Mouse (Mus musculus): ENCODE data around the gene Apaf1. TPM values are rescaled to one million over a fixed set of nuclear protein-coding genes. Genes with fewer than 3 reads are reported as not detected.

The Apaf1 gene
- total RNA-seq, 2 experiments from 2014 or later, result 1.7 to 2.2 TPM

DNA sequence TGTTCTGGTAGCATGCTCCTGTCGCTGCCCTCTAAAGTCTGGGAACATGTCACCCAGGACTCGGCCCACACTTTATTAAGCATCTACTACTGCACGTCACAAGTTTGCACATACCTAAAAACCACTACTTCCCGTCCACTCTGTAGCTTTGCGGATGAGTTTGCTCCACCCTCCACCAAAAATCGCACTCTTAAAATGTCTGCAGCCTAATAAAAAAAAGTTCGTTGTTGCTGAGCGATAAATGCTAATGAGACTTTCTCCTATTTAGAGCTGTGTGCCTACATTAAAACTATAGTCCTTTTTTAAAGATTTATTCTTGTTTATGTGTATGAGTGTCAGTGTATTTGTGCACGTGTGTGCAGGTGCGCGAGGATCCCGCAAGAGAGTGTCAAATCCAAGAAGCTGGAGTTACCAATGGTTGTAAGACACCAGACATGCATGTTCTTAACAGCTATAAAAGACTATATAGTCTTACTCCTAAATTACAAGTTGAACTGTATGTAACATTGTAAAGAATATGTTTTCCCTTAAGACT is 890 bp upstream of the Apaf1 start:
- no peak for DNase-seq (ENCODE audit: low spot score)

GRCm38 (mm10) chr10:91081959-91082507 is 537 bp downstream of the Apaf1 start:
- no peak for DNase-seq (ENCODE audit: low spot score)

DNA sequence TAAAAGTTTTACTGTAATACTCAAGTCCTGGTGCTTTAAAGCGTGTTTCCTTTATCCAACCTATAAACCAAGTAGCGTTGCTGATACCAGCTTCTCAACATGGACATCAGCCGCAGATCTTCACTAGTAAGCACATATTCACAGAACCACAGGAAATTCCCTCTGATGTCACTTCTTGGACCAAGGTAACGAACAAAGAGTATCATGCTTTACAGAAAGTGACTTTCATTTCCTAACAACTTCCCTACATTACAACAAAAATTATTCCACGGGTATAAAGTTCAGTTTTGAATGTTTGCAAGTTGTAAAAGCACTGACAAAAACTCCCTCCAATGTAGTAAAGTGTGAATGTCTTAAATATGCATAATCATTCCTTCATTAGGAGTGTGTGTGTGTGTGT is 2.0 kb downstream of the Apaf1 start:
- no peak for DNase-seq (ENCODE audit: low spot score)

- no peak for DNase-seq (ENCODE audit: low spot score)
These were observed 5.9 kb downstream of the Apaf1 start for GRCm38 (mm10) chr10:91076667-91077066.

DNA sequence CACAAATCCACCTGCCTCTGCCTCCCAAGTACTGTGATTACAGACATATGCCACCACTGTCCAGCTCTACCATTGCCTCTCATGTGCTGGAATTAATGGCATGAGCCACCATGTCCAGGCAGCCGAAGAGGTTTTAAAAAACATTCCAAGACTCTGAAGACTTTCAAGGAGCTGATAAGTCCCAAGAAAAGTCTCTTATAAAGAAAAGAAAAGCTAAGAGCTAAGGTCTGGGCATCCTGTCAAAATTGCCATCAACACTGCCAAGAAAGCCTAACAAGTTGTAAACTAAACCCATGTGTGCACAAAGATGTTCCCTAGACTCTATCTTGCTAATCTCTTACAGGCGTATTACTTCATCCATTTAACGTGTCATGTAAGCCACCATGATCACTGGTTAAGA is 9.2 kb downstream of the Apaf1 start:
- peak; percentile 39 for DNase-seq (ENCODE audit: low spot score)

DNA sequence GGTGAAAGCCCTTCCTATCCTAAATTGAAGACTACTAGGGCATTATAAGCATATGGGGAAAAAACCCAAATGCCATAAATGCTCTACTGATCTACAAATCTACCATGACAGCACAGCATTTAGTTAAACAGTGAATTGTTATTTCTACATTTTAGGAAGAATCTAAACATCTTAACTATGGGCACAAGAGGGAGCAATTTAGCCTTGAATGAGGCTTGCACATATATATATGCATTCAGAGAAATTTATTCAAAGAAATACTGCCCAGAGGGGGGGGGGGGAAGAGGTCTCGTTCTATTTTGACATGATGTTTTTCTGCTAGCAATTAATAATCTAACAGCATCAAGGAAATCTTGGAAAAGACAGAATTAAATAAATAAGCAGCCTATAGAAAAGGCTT is 10.8 kb downstream of the Apaf1 start:
- DNase-seq (ENCODE audit: low spot score), result no peak

DNA sequence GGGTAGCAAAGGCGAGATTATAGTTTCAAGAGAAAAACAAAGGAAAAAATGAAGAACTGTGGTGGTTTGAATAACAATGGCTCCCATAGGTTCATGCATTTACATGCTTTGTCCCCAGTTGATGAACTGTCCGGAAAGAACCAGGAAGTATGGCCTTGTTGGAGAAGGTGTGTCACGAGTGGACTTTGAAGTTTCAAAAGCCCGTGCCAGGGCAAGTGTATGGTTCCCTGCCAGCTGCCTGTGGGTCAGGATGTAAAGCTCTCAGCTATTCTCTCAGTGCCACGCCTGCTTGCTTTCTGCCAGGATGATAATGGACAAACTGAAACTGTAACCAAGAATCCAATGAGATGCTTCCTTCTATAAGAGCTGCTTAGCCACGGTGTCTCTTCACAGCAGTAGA is 20.2 kb downstream of the Apaf1 start:
- DNase-seq (ENCODE audit: low spot score), result no peak

DNA sequence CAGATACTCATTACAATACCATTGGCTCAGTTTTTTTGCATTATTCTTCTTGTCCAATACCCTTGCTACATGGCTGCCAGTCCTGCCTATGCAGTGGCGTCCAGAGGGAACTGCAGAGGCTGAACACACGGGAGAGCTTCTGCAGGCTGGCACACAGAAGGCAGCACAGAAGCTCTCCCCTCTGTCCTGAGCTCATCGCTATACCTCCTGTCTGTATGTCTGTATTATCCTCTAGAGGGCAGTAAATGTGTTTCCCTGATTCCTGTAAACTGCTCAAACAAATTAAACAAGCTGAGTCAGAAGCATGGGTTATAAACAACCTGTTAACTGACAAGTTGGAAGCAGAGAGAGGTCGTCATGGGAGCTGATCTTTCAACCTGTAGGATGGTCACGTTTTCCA is 21.8 kb downstream of the Apaf1 start:
- no peak for DNase-seq (ENCODE audit: low spot score)

DNA sequence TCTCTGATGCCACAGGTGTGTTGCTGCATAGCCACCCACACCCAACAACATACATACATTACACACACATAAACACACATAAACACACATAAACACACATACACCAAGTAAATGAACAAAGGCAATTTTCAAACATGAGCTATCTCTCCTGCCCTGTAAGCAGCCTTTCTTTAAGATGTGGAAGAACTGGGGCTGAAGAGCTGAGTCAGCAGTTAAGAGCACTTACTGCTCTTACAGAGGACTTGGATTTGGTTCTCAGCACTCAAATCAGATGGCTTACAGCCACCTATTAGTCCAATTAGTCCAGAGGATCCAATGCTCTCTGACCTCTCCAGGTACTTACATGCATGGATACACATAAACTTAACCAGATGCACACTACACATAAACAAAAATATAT is 29.8 kb downstream of the Apaf1 start:
- no peak for DNase-seq (ENCODE audit: low spot score)

GRCm38 (mm10) chr10:91051156-91051555 is 31.4 kb downstream of the Apaf1 start:
- no peak for DNase-seq (ENCODE audit: low spot score)

DNA sequence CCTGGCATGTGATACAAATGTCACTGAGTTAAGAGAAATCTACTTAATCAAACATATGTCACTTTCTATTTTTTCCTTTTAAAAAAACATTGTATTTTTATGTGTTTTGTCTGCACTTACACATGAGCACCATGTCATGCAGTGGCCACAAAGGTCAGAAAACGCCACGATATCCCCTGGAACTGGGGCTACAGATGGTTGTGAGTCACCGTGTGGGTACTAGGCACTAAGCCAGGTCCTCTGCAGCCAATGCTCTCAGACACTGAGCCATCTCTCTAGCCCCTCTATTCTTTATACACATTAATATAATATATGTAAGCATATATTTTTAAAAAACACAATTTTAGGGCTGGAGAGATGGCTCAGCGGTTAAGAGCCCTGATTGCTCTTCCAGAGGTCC is 32.9 kb downstream of the Apaf1 start:
- no peak for DNase-seq (ENCODE audit: low spot score)

DNA sequence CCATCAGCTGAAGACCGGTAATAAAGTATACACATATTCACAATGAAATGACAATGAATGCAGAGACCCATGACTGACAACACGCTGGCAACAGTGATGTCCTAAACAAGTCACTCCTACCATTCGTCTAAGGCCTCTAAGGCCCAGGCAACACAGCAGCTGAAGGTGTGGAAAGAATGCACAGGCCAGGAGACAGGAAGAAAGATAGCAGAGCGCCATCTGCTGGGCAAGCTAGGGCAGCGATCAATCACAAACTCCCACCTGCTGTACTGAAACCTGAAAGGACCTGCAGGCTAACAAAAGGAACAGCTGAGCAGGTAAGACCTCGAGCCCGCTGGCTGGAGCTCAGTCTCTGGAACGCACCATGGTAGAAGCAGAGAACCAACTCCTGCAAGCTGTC is 48.6 kb downstream of the Apaf1 start:
- peak; percentile 53 for DNase-seq (ENCODE audit: low spot score)

DNA sequence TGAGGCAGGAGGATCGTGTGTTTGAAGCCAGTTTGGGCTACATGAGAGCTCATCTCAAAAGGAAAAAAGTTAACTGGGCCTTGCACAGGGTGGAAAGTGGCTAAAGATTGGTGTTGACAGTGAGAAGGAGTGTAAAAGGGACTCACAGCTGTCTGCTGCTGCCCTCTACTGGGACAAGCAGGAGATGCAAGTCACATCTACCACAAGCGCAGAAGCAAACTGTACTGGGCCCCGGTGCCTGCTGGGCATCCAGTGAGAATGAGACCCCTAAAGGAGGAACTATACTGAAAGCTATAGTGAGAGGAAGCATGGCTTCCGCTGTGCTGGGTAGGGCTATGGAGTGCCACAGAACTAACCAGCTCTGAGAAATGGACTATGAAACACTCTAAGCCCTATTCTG is 50.2 kb downstream of the Apaf1 start:
- peak; percentile 79 for DNase-seq (ENCODE audit: low spot score)

GRCm38 (mm10) chr10:91031176-91031575 is 51.4 kb downstream of the Apaf1 start:
- DNase-seq (ENCODE audit: low spot score), result peak; percentile 21

DNA sequence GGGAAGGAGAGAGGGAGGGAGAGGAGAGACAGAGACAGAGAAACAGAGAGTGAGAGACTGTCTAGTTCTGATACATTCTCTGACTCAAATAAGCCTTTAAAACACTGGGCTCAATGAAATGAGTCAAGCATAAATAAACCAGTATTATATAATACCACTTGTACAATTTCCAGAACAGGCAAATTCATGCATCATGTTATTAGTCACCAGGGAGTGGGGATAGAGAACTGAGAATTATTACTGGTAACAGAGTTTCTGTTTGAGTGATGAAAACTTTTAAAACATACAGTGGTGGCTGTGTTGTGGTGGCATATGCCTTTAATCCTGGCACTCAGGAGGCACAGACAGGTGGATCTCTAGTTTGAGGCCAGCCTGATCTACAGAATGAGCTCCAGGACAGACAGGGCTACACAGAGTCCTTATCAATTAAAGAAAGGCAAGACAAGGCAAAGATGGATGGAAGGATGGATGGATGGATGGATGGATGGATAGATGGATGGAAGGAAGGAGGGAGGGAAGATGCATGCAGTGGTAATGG is 53.5 kb downstream of the Apaf1 start:
- no peak for DNase-seq (ENCODE audit: low spot score)

DNA sequence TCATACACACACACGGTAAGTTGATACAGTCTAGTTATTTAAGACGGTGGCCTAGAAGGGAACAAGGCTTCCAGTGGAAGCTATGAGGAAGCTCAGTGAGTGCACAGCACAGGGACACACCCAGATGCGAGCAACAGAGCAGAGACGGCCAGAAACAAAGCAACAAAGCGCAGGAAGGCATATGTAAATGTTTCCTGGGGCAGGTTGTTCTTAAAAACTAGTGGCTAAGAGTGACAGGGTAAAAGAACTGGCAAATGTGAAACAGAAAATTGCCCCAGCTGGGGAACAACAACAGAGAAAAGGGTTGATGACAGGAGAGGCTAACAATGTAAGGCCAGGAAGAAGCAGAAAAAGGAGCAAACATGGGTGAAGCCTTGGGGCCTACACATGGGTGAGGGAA is 54.6 kb downstream of the Apaf1 start:
- no peak for DNase-seq (ENCODE audit: low spot score)

DNA sequence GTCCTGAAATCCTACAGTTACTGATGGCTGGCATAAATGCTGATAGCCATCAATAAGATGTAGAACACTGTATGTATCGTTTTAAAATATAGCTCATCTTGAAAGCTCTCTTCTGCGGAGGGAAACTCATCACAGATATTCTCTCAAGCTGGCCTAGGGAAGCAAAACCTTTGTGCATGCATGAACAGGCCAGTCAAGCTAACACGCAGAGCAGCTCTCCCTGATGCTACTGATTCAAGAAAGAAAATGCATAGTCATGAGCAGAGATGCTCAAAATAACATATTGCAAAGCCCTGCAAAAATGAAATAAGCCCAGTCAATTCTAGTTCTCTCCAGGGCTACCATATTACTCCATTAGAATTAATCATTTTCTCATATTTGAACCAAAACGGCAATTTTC is 55.1 kb downstream of the Apaf1 start:
- no peak for DNase-seq (ENCODE audit: low spot score)

GRCm38 (mm10) chr10:91005858-91006538 is 76.6 kb downstream of the Apaf1 start:
- no peak for DNase-seq (ENCODE audit: low spot score)

DNA sequence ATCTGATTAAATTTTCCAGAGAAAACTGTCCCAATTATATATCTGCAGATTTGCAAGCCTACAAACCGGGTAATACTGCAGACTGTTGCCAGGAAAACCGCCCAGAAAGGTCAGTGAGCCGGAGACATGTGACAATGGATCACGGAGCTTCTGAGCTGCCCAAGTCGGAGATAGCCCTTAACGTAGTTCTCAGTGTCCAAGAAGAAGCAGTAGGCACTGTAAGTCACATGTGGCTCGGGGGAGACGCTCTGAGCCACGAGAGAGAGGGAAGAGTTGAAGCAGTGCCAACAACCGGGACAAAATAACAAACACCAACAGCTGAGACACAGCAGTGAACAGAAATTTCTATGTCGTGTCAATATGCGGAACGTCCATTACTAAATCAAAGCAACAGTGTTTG is 81.1 kb downstream of the Apaf1 start:
- DNase-seq (ENCODE audit: low spot score), result peak; percentile 13

DNA sequence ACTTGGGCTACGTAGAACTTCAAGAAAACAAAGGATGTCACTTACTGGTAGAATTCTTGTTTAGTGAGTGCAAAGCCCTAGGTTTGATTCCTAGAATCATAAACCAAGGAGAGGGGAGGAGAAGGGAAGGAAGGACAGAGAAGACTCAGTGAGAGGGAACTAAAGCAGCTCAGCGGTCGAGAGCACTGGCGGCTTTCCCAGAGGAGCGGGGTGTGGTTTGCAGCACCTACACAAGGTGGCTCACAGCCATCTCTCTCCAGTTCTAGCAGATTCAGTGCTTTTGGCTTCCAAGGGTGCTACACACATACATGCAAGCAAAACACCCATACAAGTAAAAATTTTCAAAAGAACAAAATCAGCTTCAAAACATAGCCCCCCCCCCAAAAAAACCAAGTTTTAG is 82.7 kb downstream of the Apaf1 start:
- no peak for DNase-seq (ENCODE audit: low spot score)

DNA sequence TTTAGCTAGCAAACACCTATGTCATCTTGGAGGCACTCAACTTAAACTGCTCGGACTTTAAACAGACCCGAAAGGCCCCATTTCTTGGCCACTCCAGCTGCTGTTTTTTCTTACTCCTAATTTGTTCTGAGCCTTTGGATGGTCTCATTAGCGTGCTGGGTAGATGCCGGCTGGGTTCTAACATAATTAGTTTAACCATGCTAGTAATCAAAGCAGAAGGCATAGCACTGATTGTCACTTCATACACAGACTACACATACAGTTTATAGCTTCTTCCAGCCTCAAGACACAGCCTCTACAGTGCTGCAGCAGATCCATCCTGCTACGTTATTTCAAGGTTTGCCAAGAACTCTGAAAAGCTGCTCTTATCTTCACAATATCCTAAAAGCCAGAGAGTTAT is 88.7 kb downstream of the Apaf1 start:
- DNase-seq (ENCODE audit: low spot score), result no peak

GRCm38 (mm10) chr10:90992237-90992636 is 90.3 kb downstream of the Apaf1 start:
- no peak for DNase-seq (ENCODE audit: low spot score)

DNA sequence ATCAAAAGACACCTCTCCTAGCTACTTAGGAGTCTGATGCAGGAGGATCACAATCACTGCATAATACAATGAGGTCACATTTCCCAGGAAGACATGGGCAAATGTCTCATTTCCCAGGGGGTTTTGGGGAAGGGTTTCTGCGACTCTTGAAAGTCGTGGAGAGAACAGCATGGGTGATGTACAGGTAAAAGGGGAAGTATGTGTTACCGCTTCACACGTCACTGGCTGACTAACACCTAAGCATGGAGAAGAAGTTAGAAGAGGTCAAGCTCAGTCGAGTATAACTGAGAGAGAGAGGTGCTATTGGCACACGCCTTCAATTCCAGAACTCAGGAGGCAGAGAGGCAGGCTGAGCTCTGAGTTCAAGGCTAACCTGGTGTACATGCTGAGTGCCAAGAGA is 92.2 kb downstream of the Apaf1 start:
- DNase-seq (ENCODE audit: low spot score), result no peak

Measured in gastrocnemius, adult 18-20 months (tissue).